Mouse (Mus musculus) liver, embryonic 11.5 days (tissue): ENCODE data around the gene Zscan20. TPM values are rescaled to one million over a fixed set of nuclear protein-coding genes. Genes with fewer than 3 reads are reported as not detected.
"Not testable (repeated sequence)": the region's sequence is repeated elsewhere in the genome, so short reads cannot be mapped to it uniquely, and the experiment has no call there.

Experiments used
- ATAC-seq: fragments of 200-750 bp; cut with Nextera tagmentation; replicated peaks from 2 replicates; pipeline ENCODE4 v1.8.0; 2017; ENCODE audit warnings: moderate number of reproducible peaks, mild to moderate bottlenecking, moderate TSS enrichment, moderate library complexity; ENCODE audit not compliant: low FRiP score
- DNase-seq: peaks from one replicate; pipeline ENCODE4 v3.0.0-alpha.2; 2017; ENCODE audit warnings: low spot score
- H3K27ac ChIP-seq: fragments of 300-500 bp; sonication (generic); 2 replicates; pipeline ENCODE4 v1.5.1; 2014; ENCODE audit warnings: mild to moderate bottlenecking, low read depth, low read length, control low read depth
- H3K27me3 ChIP-seq: fragments of 300-500 bp; sonication (generic); replicated peaks from 2 replicates; pipeline ENCODE4 v1.6.1; 2014; ENCODE audit warnings: low read length, mixed read lengths; ENCODE audit not compliant: control insufficient read depth, insufficient read depth
- H3K36me3 ChIP-seq: fragments of 300-500 bp; sonication (generic); 2 replicates; pipeline ENCODE4 v1.6.1; 2014; ENCODE audit warnings: mild to moderate bottlenecking, low read length, moderate library complexity, mixed read lengths; ENCODE audit not compliant: control insufficient read depth, insufficient read depth
- H3K4me1 ChIP-seq: fragments of 300-500 bp; sonication (generic); replicated peaks from 2 replicates; pipeline ENCODE4 v1.6.1; 2014; ENCODE audit warnings: low read length, mixed read lengths; ENCODE audit not compliant: control insufficient read depth, insufficient read depth
- H3K4me2 ChIP-seq: fragments of 300-500 bp; sonication (generic); 2 replicates; pipeline ENCODE4 v1.6.1; 2014; ENCODE audit warnings: mild to moderate bottlenecking, control low read depth, moderate library complexity
- H3K4me3 ChIP-seq: fragments of 300-500 bp; sonication (generic); 2 replicates; pipeline ENCODE4 v1.5.1; 2014; ENCODE audit warnings: low read depth, low read length, control low read depth
- H3K9ac ChIP-seq: fragments of 300-500 bp; sonication (generic); 2 replicates; pipeline ENCODE4 v1.6.1; 2014; ENCODE audit warnings: low read depth, low read length, control low read depth
- H3K9me3 ChIP-seq: fragments of 300-500 bp; sonication (generic); 2 replicates; pipeline ENCODE4 v1.6.1; 2016; ENCODE audit warnings: low read length, inconsistent platforms, mixed read lengths; ENCODE audit not compliant: control insufficient read depth
- WGBS: fragments of 180-500 bp; shearing (Covaris S2); extraction: QIAGEN DNeasy Blood & Tissue Kit; methylation state at CpG from one replicate; pipeline ENCODE4 v1.1.7; 2014; 5-methylcytosine and 5-hydroxymethylcytosine counted together
- polyA plus RNA-seq: library from polyadenylated mRNA; unstranded; fragments of >200 nt; fragmentation: Nextera tagmentation; extraction: Ambion mirVana; gene quantifications from 2 replicates; pipeline ENCODE4 v1.2.1, GENCODE M21; 2014

Gene Zscan20
- polyA plus RNA-seq, 1 experiment from 2014 or later = 3.9 TPM

DNA sequence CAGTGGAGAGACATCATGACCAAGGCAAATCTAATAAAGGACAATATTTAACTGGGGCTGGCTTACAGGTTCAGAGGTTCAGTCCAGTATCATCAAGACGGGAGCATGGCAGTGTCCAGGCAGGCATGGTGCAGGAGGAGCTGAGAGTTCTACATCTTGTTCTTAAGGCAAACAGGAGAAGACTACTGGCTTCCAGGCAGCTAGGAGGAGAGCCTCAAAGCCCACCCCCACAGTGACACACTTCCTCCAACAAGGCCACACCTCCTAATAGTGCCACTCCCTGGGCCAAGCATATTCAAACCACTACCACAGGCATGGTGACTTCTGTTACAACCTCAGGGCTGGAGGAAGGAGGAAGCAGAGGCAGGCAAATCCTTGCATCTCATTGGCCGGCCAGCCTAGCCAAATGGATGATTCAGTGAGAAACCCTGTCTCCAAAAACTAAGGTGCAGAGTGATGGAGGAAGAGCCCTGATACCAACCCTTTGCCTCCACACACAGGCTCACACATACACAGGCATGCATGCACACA lies 65.9 kb downstream of the Zscan20 start:
- not testable (repeated sequence) for H3K9ac ChIP-seq, H3K4me2 ChIP-seq, DNase-seq, H3K4me1 ChIP-seq, H3K27me3 ChIP-seq, H3K4me3 ChIP-seq, H3K36me3 ChIP-seq, H3K27ac ChIP-seq, H3K9me3 ChIP-seq, ATAC-seq
- WGBS = 72% methylated on average over 2 of the region's 2 CpGs

DNA sequence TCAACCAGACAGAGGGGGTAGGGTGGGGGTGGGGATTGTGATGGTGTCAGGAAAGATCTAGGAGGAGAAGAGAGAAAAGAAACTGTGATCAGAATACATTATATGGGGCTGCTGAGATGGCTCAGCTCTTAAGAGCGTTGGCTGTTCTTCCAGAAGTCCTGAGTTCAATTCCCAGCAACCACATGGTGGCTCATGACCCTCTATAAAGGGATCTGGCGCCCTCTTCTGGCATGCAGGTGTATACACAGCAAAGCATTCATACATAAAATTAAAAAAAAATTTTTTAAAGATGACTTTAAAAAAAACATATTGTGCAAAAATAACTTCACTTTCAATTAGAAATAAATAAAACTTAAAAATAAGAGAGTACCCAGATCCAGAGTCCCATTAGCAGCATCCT lies 66.5 kb downstream of the Zscan20 start:
- DNase-seq (no peak), ATAC-seq (no peak)
- no peaks in the 10 kb centered on the region for H3K9me3 ChIP-seq
- H3K9ac ChIP-seq = no peak overlapping the region
- H3K27me3 ChIP-seq = no peaks in the 10 kb centered on the region
- H3K4me1 ChIP-seq = no peaks in the 10 kb centered on the region
- no peaks in the 10 kb centered on the region for H3K36me3 ChIP-seq
- no peak overlapping the region for H3K4me2 ChIP-seq
- H3K4me3 ChIP-seq = no peak overlapping the region
- WGBS = 21% methylated on average over 2 of the region's 2 CpGs
- H3K27ac ChIP-seq = no peak overlapping the region

Other genes with a start within 250 kb of the Zscan20 start
- gene Tlr12, start 8.5 kb upstream of the Zscan20 start, polyA plus RNA-seq = 0.81 and 0.88 TPM in 2 replicates
- gene Phc2, start 44.6 kb upstream of the Zscan20 start, polyA plus RNA-seq = 39.3 and 40.4 TPM in 2 replicates
- 0.14 TPM in 1 of 2 replicates, not detected in the other for gene A3galt2, start 145.3 kb upstream of the Zscan20 start, polyA plus RNA-seq
- 23.1 and 25.3 TPM in 2 replicates for gene Zfp362, start 195.9 kb upstream of the Zscan20 start, polyA plus RNA-seq